Mouse (Mus musculus) hindbrain, embryonic 12.5 days (tissue): ENCODE results near the gene Mark4. TPM values are rescaled to one million over a fixed set of nuclear protein-coding genes. Genes with fewer than 3 reads are reported as not detected.

Experiments used
- ATAC-seq: fragments of 200-750 bp; cut with Nextera tagmentation; 2 replicates; pipeline ENCODE4 v1.8.0; 2017; ENCODE audit warnings: moderate TSS enrichment; ENCODE audit not compliant: low FRiP score
- H3K27ac ChIP-seq: fragments of 300-500 bp; sonication (generic); 2 replicates; pipeline ENCODE4 v1.5.1; 2016; ENCODE audit warnings: mild to moderate bottlenecking
- H3K27me3 ChIP-seq: fragments of 300-500 bp; sonication (generic); 2 replicates; pipeline ENCODE4 v1.6.1; 2016; ENCODE audit warnings: mild to moderate bottlenecking
- H3K36me3 ChIP-seq: fragments of 300-500 bp; sonication (generic); 2 replicates; pipeline ENCODE4 v1.6.1; 2016; ENCODE audit warnings: mild to moderate bottlenecking
- H3K4me1 ChIP-seq: fragments of 300-500 bp; sonication (generic); 2 replicates; pipeline ENCODE4 v1.6.1; 2016
- H3K4me2 ChIP-seq: fragments of 300-500 bp; sonication (generic); replicated peaks from 2 replicates; pipeline ENCODE4 v1.6.1; 2016; ENCODE audit warnings: mild to moderate bottlenecking
- H3K4me3 ChIP-seq: fragments of 300-500 bp; sonication (generic); 2 replicates; pipeline ENCODE4 v1.5.1; 2016; ENCODE audit warnings: mild to moderate bottlenecking
- H3K9ac ChIP-seq: fragments of 300-500 bp; sonication (generic); 2 replicates; pipeline ENCODE4 v1.6.1; 2016; ENCODE audit warnings: mild to moderate bottlenecking, moderate library complexity
- H3K9me3 ChIP-seq: fragments of 300-500 bp; sonication (generic); replicated peaks from 2 replicates; pipeline ENCODE4 v1.6.1; 2016; ENCODE audit warnings: mild to moderate bottlenecking
- WGBS: fragments of 180-500 bp; shearing (Covaris S2); methylation state at CpG from one replicate; pipeline ENCODE4 v1.1.7; 2016; 5-methylcytosine and 5-hydroxymethylcytosine counted together
- polyA plus RNA-seq: library from polyadenylated mRNA; unstranded; fragments of >200 nt; fragmentation: Nextera tagmentation; extraction: Ambion mirVana; gene quantifications from 2 replicates; pipeline ENCODE4 v1.2.1, GENCODE M21; 2016

Gene Mark4
- polyA plus RNA-seq, 1 experiment from 2014 or later = 20.0 TPM

DNA sequence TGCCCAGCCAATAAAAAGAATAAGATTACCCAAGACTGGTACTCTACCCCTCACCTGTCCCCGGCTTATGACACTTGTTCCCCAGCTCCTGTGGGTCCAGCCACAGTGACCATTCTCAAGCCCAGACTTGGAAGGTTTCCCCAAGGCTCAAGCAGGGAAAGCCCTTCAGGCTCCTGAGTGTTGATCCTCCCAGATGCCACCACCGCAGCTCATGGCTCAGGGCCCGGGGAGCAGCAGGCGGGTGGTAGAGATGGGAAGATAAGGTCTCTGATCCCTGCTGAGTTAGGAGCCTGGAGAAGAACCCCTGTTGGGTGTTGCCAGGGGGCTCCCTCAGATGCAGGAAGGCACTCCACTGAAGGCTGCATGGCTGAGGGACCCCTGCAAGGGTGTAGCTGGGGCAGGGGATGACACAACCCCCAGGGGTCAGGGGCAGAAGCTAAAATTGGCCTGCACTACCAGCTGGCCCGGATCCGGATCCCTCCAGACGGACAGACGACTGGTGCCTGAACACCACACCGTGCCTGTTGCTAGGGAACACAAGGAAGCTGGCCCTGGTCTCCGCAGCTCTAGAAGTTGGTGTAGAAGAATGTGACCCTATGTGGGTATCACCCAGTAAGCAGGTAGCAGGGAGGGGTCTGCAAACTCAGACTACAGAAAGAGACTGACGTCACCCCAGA lies 2.7 kb downstream of the Mark4 start:
- 63% methylated on average over 11 of the region's 11 CpGs for WGBS
- no peak overlapping the region for H3K4me3 ChIP-seq
- peaks cover 3% of the 10 kb centered on the region; the same call in 1 of the 2 replicates for H3K27me3 ChIP-seq
- H3K4me2 ChIP-seq = no peak overlapping the region
- H3K9ac ChIP-seq = no peak overlapping the region
- no peaks in the 10 kb centered on the region for H3K9me3 ChIP-seq
- no peak overlapping the region for H3K27ac ChIP-seq
- peaks cover 20% of the 10 kb centered on the region for H3K36me3 ChIP-seq
- no peak for ATAC-seq
- H3K4me1 ChIP-seq = peaks cover 25% of the 10 kb centered on the region

DNA sequence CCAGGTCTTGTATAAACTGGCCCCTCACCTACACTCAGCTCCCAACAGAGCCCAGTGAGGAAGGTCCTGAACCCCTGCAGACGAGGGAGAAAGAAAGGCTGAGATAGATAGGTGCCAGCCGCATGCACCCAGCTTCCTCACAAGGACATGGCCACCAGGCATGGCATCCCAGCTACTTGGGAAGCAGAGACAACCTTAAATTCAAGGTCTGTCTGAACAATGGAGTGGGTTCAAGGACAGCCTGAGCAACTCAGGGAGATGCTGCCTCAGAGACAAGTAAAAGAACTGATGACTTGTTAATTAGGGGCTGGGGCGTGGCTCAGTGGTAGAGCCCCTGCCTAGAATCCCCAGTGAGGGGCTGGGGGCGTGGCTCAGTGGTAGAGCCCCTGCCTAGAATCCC lies 3.4 kb downstream of the Mark4 start:
- Histone ChIP-seq H3K4me3 (no peak overlapping the region), H3K36me3 (peaks cover 28% of the 10 kb centered on the region), H3K4me2 (no peak overlapping the region), H3K9ac (no peak overlapping the region), H3K4me1 (peaks cover 25% of the 10 kb centered on the region), H3K27me3 (no peaks in the 10 kb centered on the region), H3K27ac (no peak overlapping the region), H3K9me3 (no peaks in the 10 kb centered on the region)
- ATAC-seq = no peak
- WGBS = 93% methylated on average over 4 of the region's 4 CpGs

DNA sequence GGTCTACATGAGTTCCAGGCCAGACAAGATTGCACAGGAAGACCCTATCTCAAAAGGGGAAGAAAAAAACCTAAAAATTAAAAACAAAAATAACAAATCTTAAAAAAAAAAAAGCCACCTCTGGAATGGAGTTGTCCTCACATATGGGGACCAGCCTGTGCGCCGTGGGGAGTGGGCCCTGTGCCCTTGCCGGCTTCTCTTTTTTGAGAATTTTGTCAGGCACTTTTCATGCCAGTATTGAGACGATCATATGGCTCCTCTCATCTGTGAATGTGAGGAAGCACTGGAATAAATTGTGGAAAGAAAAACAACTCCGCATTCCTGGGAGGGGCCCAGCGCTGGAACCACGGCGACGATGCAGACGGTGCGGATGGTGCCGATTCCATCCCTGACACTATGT lies 9.5 kb downstream of the Mark4 start:
- Histone ChIP-seq H3K9me3 (no peaks in the 10 kb centered on the region), H3K27ac (no peak overlapping the region), H3K36me3 (peaks cover 71% of the 10 kb centered on the region), H3K4me3 (no peak overlapping the region), H3K4me1 (no peaks in the 10 kb centered on the region), H3K27me3 (no peaks in the 10 kb centered on the region), H3K9ac (no peak overlapping the region), H3K4me2 (no peak overlapping the region)
- no peak for ATAC-seq
- 89% methylated on average over 12 of the region's 12 CpGs for WGBS

DNA sequence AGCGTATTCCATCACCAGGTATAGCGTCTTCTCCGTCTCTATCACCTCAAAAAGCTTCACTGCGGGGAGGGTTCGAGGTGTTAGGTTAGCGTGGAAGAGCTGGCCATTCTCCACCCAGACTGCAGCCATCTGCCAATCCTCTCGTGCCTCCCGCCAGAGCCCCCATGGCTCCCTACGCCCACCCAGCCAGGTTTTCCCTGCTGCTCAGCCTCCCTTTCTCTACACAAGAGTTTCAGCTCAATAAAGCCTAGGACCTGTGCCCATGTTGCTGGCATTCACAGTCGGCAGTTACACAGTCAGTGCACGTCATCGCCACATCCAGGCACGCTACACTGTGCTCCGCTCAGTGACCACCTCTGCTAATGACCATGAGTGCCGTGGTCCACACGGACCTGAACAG lies 10.9 kb downstream of the Mark4 start:
- no peak for ATAC-seq
- Histone ChIP-seq H3K4me1 (no peaks in the 10 kb centered on the region), H3K4me2 (no peak overlapping the region), H3K9me3 (no peaks in the 10 kb centered on the region), H3K36me3 (peaks cover 77% of the 10 kb centered on the region), H3K27me3 (no peaks in the 10 kb centered on the region), H3K9ac (no peak overlapping the region), H3K27ac (no peak overlapping the region), H3K4me3 (no peak overlapping the region)
- WGBS = 92% methylated on average over 16 of the region's 16 CpGs

DNA sequence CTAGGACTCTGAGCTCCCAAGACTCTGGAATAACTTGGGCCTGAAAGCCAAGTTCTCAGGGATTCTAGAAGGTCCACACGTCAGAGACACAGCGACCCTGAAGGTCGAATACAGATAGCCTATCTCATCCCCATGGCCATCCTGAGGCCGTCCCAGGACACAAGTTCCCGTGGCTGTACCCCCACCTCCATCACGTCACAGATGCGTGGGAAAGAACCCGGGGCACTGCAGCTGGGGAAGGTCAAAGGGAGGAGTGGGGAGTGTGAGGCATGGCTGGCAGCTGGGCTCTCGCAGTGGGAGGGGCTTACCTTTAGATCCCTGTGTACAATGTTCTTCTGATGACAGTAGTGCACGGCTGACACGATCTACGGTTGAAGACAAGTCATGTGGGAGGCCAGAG lies 13.8 kb downstream of the Mark4 start:
- Histone ChIP-seq H3K9me3 (no peaks in the 10 kb centered on the region), H3K9ac (no peak overlapping the region), H3K27me3 (no peaks in the 10 kb centered on the region), H3K36me3 (peaks cover 80% of the 10 kb centered on the region), H3K4me1 (no peaks in the 10 kb centered on the region), H3K27ac (no peak overlapping the region), H3K4me2 (no peak overlapping the region), H3K4me3 (no peak overlapping the region)
- WGBS = 83% methylated on average over 12 of the region's 12 CpGs
- ATAC-seq = no peak

DNA sequence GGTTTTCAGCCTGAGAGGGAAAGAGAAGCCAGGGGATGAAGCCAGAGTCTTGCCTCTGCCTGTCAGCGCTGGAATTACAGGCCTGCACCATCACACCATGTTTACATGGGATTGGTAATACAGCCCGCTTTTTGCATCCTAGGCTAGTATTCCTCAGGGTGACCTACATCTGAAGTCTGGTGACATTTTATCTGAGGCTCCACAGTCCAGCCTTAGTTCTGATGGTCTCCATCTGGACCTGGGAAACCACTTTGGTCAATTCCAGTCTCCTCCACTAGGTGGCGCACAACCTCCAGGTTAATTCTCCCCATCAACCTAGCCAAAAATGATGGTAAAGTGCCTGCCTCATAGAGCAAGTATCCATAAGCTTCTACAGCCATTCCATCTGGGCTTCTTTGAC lies 15.3 kb downstream of the Mark4 start:
- H3K36me3 ChIP-seq = peaks cover 73% of the 10 kb centered on the region
- peak; percentile 29; the same call in 1 of the 2 replicates for ATAC-seq
- no peaks in the 10 kb centered on the region for H3K4me1 ChIP-seq
- H3K4me2 ChIP-seq = no peak overlapping the region
- no peak overlapping the region for H3K4me3 ChIP-seq
- no peak overlapping the region for H3K27ac ChIP-seq
- H3K9me3 ChIP-seq = no peaks in the 10 kb centered on the region
- H3K9ac ChIP-seq = no peak overlapping the region
- no peaks in the 10 kb centered on the region for H3K27me3 ChIP-seq
- 38% methylated on average over 3 of the region's 3 CpGs for WGBS

DNA sequence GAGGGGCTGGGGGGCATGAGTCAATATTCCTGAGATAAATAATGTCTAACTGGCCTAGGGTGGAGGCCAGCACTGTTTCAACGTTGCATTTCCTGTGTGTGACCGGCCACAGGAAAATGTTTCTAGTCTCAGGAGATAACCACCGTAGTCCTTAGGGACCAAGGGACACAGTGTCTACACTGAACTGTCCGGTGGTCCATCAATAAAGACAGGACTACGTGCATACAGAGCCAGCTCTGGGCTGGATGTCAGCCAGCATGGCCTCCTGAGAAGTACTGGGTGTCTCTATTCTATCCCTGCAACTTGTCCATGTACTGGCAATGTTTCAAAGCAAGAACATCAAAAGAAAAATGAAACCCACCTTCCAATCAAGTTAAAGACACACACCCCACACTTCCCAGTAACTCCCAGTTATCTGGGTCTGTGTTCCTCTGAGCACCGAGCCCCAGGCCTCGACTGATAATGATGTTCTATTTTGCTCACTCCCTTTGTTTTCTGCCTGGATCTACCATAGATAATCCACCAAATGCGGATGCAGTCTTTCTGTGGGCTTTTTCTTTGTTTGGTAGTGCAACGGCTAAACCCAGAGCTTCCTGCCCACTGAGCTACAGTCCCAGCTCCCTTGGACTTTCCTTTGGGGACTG lies 17.1 kb downstream of the Mark4 start:
- no peak overlapping the region for H3K4me3 ChIP-seq
- no peak overlapping the region for H3K27ac ChIP-seq
- no peaks in the 10 kb centered on the region for H3K9me3 ChIP-seq
- H3K4me2 ChIP-seq = no peak overlapping the region
- no peaks in the 10 kb centered on the region for H3K4me1 ChIP-seq
- ATAC-seq = no peak
- 94% methylated on average over 9 of the region's 9 CpGs for WGBS
- no peaks in the 10 kb centered on the region for H3K27me3 ChIP-seq
- no peak overlapping the region for H3K9ac ChIP-seq
- peaks cover 68% of the 10 kb centered on the region for H3K36me3 ChIP-seq

DNA sequence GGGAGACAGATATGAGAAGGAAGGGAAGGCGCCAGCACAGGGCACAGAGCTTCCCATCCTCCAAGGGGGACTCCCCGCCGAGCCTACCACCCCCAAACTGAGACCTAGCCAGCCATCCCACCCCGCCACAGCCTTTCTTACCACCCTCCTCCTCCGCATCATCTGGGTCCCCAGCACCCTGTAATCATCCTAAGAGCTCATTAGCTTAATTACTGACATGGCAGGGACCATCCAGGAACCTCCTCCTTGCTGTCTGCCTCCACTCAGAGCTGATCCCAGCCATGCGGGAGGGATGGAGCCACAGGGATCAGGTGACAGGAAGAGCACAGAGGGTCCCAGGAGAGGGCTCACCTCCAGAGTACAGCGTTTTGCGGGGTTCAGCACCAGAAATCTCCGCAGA lies 21.6 kb downstream of the Mark4 start:
- H3K4me1 ChIP-seq = no peaks in the 10 kb centered on the region
- no peak overlapping the region for H3K27ac ChIP-seq
- H3K9ac ChIP-seq = no peak overlapping the region
- no peak overlapping the region for H3K4me3 ChIP-seq
- peaks cover 82% of the 10 kb centered on the region for H3K36me3 ChIP-seq
- H3K4me2 ChIP-seq = no peak overlapping the region
- no peak for ATAC-seq
- no peaks in the 10 kb centered on the region for H3K27me3 ChIP-seq
- H3K9me3 ChIP-seq = 0 out of 2 replicates have a peak, but pooled peaks cover 4% of the 10 kb centered on the region
- WGBS = 87% methylated on average over 9 of the region's 9 CpGs

DNA sequence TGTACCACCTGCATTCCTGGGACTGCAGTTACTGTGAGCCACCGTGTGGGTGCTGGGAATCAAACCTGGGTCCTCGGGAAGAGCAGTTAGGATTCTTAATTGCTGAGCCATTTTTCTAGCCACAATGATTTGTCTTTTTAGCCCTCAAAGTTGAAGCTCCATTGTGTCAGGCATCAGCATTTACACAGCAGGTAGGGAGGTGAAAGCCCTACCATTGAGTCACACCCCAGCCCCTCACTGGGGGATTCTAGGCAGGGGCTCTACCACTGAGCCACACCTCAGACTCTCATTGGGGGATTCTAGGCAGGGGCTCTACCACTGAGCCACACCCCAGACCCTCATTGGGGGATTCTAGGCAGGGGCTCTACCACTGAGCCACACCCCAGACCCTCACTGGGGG lies 22.3 kb downstream of the Mark4 start:
- H3K4me1 ChIP-seq = no peaks in the 10 kb centered on the region
- ATAC-seq = no peak
- no peaks in the 10 kb centered on the region for H3K27me3 ChIP-seq
- H3K27ac ChIP-seq = no peak overlapping the region
- WGBS = 93% methylated on average over 2 of the region's 2 CpGs
- peaks cover 82% of the 10 kb centered on the region for H3K36me3 ChIP-seq
- H3K4me3 ChIP-seq = no peak overlapping the region
- no peak overlapping the region for H3K4me2 ChIP-seq
- H3K9me3 ChIP-seq = 0 out of 2 replicates have a peak, but pooled peaks cover 4% of the 10 kb centered on the region
- H3K9ac ChIP-seq = no peak overlapping the region

DNA sequence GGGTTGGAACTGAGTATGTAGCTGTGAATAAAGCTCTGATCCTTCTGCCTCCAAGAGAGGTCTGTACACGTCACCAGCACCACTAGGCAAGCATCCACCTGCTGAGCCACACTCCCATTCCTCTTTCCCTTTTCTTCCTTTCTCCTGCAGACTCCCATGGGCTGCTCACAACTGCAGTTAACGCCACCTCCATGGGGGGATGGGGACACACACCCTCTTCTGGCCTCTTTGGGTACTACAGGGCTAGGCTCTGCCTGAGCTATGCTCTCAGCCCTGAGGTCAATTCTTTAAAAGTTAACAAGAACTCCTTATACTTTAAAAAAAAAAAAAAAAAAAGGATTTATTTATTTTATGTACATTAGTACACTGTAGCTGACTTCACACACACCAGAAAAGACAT lies 26.1 kb downstream of the Mark4 start:
- 96% methylated on average over 2 of the region's 2 CpGs for WGBS
- Histone ChIP-seq H3K9me3 (0 out of 2 replicates have a peak, but pooled peaks cover 4% of the 10 kb centered on the region), H3K27me3 (no peaks in the 10 kb centered on the region)

DNA sequence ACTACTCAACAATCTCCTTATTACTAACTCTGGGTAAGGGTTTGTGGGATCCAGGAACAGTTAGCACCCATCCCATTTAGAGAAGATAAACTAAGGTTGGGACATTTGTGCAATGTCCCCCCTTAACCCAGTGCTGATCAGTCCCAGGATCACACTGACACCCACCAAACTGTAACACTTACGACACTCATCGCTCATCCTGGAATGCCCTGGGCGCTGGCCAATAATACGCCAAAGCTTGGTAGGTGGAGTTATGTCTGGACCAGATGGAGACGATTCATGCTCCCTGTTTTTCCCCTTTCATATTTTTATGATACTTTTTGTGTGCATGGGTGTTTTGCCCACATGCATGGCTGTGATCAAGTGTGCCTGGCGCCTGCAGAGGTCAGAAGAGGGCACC lies 28.2 kb downstream of the Mark4 start:
- 90% methylated on average over 6 of the region's 6 CpGs for WGBS
- Histone ChIP-seq H3K4me3 (no peak overlapping the region), H3K9me3 (0 out of 2 replicates have a peak, but pooled peaks cover 4% of the 10 kb centered on the region), H3K27me3 (no peaks in the 10 kb centered on the region), H3K9ac (no peak overlapping the region), H3K36me3 (peaks cover 99% of the 10 kb centered on the region), H3K4me1 (no peaks in the 10 kb centered on the region; the same call in 1 of the 2 replicates), H3K27ac (no peak overlapping the region), H3K4me2 (no peak overlapping the region)
- no peak for ATAC-seq

More for the DNA sequence above, 26.1 kb downstream of the Mark4 start:
- H3K4me2 ChIP-seq = no peak overlapping the region
- peaks cover 98% of the 10 kb centered on the region for H3K36me3 ChIP-seq
- no peak overlapping the region for H3K9ac ChIP-seq
- no peak for ATAC-seq
- no peak overlapping the region for H3K27ac ChIP-seq
- H3K4me3 ChIP-seq = no peak overlapping the region
- no peaks in the 10 kb centered on the region; the same call in 1 of the 2 replicates for H3K4me1 ChIP-seq

DNA sequence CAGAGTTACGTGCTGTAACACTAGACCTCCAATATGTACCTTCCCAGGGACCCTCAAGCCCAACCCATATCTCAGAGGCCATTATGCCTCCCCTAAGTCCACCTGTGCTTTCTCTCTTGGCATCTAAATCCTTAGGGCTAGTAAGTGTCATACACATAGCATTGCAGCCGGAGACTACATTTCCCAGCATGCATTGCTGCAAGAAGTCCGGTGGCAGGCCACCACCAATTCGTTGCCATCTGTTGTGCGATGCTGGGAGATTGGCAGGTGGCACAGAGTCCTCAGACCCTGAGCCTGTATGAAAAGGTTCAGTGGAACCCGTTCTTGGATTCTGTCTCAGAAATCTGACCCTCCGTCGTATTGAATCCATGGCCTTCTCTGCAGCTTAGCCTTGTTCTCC lies 28.9 kb downstream of the Mark4 start:
- Histone ChIP-seq H3K36me3 (peaks cover 99% of the 10 kb centered on the region), H3K4me1 (no peaks in the 10 kb centered on the region; the same call in 1 of the 2 replicates), H3K9ac (no peak overlapping the region), H3K27ac (no peak overlapping the region), H3K4me3 (no peak overlapping the region), H3K27me3 (no peaks in the 10 kb centered on the region), H3K4me2 (no peak overlapping the region), H3K9me3 (0 out of 2 replicates have a peak, but pooled peaks cover 4% of the 10 kb centered on the region)
- ATAC-seq = no peak
- 74% methylated on average over 8 of the region's 8 CpGs for WGBS
